Mouse (Mus musculus) spleen, adult 12 weeks (tissue): ENCODE data around the gene Prkca.

Experiments used
- DNase-seq: peaks from one replicate; pipeline ENCODE4 v3.0.0; 2022; ENCODE audit warnings: low spot score

Gene Prkca

DNA sequence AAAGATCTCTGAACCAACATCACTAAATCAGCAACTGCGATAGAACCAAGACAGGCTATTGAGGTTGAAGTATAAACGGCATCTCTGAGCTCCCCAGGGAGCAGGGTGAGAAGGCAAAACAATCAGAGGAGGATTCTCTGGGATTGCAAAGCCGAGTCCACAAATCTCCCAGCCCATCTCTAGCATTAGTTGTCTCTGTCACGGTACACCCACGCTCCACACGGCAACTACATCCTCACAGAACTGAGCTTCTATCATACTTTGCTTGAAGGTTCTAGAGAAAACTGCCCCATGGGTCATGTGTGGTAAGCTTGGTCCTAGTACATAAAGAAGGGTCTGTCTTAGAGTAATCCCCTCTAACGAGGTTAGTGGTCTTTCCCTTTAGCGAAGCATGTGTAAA lies 280.6 kb downstream of the Prkca start:
- no peak for DNase-seq

DNA sequence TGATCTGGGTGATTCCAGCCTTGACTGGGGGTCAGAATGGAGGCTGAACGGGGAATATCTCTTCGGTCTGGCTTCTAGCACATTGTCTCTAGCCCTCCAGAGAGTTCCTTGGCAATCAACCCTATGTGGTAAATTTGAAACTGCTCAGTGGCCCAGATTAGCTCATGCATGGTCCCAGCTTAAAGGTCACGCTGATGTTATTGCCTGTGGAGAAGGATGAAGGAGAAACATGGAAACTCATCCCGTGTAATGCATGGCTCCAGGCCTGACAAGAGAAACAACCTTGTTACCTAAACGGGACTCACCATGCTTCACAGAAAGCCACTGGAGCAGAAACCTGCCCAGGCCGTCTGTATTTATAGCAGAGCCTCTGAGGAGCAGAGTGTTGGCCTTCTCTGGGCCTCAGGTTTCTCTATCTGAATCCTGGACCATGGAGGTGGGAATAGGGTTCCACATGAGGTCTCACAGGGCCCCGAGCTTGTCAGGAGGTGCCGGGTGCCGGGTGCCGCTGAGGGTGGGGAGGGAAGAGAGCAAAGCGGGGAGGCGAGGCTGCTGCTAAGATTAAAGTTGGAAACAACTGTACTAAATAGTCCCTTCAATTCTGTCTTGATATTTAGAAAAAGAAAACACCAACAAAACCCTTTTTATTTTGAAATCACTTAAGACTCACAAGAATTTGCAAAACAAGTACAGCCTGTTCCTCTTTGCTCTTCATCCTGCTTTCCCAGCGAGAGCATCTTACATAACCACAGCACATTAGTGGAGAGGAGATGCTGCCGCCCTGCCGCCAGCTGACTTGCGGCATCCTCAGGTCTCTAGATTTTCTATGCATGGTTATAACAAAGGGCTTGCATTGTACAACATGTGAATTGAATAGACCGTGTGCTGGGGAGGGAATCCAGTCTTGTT lies 281.9 kb downstream of the Prkca start:
- DNase-seq: no peak

DNA sequence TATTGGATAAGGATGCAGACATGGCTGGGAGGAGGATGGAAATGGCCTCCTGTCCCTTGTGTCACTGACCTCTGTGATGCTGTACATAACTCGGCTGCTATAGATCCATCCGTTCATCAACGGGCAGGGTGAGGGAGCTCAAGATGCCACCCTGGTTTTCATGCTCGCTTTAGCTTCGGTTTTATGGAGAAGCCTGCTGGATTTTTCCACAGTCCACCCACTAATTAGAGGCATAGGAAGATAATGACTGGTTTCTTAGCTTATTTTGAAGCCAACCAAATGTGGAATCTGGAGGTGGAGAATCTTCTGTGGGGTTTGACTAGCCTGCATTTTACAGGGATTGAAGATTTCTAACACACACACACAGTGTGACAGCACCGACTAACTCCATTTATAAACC lies 286.6 kb downstream of the Prkca start:
- DNase-seq: no peak

GRCm38 (mm10) chr11:108054647-108055046 lies 289.1 kb downstream of the Prkca start:
- no peak for DNase-seq

GRCm38 (mm10) chr11:108053746-108054145 lies 290.0 kb downstream of the Prkca start:
- no peak for DNase-seq

GRCm38 (mm10) chr11:108041669-108042068 lies 302.1 kb downstream of the Prkca start:
- no peak for DNase-seq

GRCm38 (mm10) chr11:108040823-108041222 lies 302.9 kb downstream of the Prkca start:
- no peak for DNase-seq

DNA sequence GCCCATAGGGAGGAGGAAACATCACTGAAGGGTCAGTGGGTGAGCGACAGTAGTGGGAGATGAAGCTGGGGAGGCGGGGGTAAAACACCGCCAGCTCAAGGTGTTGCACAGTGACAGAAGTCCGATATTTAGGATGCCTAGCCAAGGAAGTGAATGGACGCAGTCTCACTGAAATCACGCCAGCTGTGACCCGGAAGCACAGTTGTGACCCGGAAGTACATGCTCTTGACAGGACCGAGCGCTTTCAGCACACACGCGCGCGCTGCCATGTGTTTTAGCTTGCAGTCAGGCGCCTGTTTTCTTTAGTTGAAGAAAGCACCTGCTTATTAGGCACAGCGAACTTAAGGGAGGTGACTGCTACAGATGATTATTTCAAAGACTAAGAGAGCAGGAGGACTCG lies 304.0 kb downstream of the Prkca start:
- no peak for DNase-seq

DNA sequence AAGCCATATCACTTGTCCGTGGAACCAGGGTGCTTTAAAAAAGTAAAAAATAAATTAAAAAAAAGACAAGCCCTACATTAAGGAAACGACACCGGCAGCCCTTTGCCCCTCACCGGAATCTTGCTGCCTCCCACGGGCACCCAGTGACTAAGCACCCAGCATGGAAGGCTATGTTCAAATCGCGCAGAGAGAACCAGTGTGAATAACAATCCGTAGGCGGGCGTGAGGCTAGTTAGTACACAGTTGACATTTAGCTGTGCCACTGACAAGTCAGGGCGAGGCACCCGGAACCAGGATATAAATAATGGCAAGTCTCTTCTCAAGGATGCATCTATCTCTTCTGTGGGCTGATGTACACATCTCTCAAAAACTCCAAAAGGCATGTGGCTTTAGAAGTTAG lies 304.7 kb downstream of the Prkca start:
- DNase-seq: no peak

DNA sequence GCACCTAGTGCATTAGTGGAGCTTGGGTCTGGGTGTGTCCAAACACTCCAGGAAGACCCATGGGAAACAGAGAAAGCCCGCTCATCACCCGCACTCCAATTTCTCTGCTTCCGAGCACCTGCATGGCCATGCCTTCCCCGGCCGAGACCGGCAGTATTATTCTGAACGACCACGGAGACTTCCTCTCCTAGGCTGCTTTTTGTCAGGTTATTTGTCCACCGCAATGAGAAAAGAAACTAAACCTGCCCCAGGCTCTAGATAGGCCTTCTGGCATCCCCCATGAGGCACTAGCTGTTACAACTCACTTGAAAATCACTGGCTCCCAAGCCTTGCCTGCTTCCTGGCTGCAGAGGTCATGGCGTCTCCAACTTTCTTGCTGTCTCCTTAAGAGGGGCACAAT lies 307.4 kb downstream of the Prkca start:
- no peak for DNase-seq

- DNase-seq: no peak
Measured at GRCm38 (mm10) chr11:108035761-108036160, 308.0 kb downstream of the Prkca start.

DNA sequence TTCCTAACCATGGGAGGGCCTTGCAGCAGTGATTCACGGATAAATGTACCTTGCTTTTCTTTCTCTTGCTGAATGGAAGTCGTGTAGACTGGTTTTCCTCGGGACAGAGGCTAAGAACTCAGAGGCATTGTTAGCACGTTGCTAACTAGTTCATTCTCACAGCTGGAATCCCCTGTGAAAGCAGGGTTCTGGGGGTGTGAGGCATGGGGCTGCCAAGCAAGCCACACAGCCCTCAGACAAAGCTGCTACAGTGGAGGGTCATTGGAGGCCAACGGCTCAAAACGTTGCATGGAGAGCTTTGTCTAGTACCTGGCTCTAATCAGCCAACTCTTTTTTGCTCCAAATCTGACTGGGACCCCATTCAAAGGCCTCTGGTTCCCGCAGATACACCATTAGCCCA lies 309.4 kb downstream of the Prkca start:
- no peak for DNase-seq

DNA sequence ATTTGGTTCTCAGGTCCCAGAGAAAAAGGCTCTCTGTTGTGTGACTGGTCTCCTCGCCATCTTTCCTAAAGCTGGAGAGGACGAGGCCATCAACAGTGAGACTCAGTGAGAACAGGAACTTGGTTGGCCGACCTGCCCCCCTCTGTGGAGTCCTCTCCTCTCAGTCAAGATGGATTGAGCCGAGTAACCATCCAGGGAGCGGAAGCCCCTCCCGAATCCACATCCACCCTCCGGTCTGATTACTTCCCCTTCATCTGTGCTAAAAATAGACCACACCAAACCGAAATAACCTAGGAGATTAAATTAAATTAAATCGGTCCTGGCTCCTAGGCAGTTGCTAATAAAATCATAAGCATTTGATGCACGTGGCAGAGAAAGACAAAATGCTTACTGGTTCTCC lies 311.2 kb downstream of the Prkca start:
- no peak for DNase-seq

GRCm38 (mm10) chr11:108030956-108031604 lies 312.6 kb downstream of the Prkca start:
- DNase-seq: no peak

DNA sequence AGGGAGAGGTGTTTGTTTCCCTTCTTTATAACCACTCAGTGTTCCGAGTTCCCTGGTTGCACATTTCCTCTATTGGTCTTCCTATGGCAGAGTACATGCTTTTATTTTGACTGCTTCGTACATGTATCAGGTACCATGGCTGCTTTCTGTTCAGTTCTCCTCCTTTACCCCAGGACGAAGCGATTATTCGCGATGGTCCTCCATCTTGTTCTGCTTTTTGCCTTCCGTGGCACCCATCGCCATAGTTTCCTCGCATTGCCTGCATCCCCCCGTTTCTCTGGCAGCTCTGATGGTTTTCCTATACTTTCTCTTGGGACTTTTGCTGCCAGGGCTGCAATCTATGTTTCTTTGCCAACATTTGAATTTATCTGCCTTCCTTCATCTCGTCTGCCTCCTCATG lies 314.4 kb downstream of the Prkca start:
- DNase-seq: no peak

DNA sequence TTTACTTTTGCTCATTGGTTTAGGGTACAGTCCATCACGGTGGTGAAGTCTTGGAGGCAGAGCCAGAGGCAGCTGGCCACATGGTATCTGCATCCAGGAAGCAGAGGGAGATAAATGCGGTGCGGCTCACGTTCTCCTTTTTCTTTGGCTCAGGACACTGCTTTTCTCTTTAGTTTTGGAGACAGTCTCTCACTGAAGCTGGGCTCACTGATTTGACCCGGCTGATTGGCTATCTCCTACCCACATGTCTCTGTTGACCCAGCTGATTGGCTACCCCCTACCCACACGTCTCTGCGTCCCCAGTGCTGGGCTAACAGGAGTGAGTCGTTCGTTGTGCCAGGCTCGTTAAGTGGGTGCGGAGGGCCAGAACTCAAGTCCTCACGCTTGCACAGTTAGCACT lies 315.3 kb downstream of the Prkca start:
- no peak for DNase-seq

DNA sequence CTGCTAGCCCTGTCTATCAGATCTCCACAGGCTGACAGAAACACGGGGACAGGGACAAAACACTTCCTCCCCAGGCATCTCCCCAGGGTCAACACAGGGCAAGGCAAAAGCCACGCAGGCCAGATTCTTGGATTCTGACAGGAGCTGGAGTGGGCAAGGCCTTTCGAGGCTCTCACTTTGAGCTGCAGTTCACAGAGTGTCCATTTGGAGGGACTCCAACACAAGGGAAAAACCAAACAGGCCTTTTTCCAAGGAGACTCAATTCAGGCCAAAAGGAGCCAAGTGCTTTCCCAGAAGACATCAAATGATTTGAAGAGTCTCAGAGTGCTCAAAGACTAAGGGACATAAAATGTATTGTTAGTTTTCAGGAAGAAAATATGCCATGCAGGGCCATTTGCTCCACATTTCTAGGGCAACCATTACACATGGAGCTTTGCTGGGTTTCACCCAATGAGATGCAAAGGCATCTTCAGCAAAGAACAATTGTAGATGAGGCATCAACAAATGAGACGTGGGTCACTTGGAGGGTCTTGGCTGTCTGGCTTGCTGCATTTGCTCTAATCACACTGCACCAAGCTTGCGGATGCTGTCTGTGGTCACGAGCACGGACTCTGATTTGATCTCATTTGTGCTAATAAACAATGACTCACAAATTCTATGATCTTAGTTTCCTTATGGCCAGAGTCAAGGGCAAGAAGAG lies 317.9 kb downstream of the Prkca start:
- DNase-seq: no peak

- no peak for DNase-seq
Measured at GRCm38 (mm10) chr11:108023188-108023587, 320.5 kb downstream of the Prkca start.

- no peak for DNase-seq
Measured at GRCm38 (mm10) chr11:108020889-108021288, 322.8 kb downstream of the Prkca start.

DNA sequence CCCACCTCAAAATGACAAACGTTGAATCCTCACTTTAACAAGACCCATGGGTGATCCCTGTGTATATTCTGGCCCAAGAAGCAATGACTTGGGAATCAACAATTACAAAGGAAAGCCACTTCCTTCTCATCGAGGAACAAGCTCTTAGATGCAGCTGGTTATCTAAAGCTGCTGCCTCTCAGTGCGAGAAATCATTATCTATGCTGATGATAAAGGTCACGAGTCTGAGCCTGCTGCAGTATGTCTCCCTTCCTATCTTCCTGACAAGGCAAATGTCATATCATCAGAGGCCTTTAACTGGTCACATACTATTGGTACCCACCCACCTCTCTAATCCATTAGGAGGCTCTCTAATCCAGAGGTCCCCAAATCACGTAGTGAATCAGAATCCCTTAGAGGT lies 328.4 kb downstream of the Prkca start:
- no peak for DNase-seq

- DNase-seq: no peak
Measured at GRCm38 (mm10) chr11:108013390-108013789, 330.3 kb downstream of the Prkca start.

DNA sequence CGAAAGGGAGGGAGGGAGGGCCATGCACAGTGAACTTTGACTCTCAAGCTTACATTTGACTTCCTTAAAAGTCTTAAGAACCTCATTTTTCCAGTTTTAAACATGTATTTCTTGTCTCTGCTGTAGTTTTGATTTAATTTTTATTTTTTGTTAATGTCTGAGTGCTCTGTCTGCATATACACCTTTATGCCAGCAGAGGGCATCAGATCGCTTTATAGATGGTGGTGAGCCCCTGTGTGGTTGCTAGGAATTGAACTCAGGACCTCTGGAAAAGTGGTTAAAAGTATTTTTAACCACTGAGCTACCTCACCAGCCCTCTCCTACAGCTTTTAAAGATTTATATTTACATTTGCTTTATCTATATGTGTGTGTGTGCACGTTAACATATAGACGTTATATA lies 333.3 kb downstream of the Prkca start:
- no peak for DNase-seq

DNA sequence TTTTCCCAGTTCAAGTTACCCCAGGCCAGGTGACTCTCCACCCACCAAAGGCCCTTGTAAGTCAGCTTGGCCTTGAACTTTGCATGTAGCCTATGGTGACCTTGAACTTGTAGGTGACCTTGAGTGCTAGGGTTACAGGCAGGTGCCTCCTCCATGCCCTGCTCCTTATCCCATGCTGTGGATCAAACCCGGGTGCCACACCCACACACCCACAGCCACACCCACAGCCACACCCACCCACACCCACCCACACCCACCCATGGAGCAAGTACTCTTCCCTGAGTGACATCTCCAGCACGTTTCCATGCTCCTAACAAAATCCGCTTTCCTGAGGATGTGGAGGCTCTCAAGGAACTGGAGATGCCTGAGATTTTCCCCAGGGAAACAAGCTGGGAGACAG lies 344.8 kb downstream of the Prkca start:
- DNase-seq: no peak
